In genomic region chr1:126470883-126471282, GRCm38 (mm10) we compare ENCODE assay signal across 15 mouse cellular contexts.
A peak's percentile ranks its signal among the peaks of the same experiment; 100 is the strongest.
DNase-seq lines count a peak whose midpoint lies in the region; ATAC-seq and TF ChIP-seq lines count a peak whose summit lies in the region.
"Had no signal": no experiment of that assay in that cellular context is flagged by ENCODE, and none has a peak within 500 bp of the region (broad histone marks: within the 10 kb centered on the region; RNA-seq: fewer than 3 reads in every experiment).

No protein-coding gene starts in this region.

- H3K4me3 ChIP-seq in forebrain, embryonic 13.5 days = no peak overlapping the region
- H3K4me3 ChIP-seq in forebrain, embryonic 10.5 days = no peak overlapping the region
- H3K4me3 ChIP-seq in kidney, embryonic 16.5 days (ENCODE audit: low read length) = no peak overlapping the region
- no peak overlapping the region for H3K4me3 ChIP-seq in lung, postnatal 0 days (ENCODE audit: low read depth, low read length)
- H3K4me3 ChIP-seq in forebrain, postnatal 0 days (ENCODE audit: low read depth, low read length) = no peak overlapping the region
- H3K4me3 ChIP-seq: liver, embryonic 15.5 days; myocyte had no signal

- no peak for DNase-seq in forebrain, embryonic 10.5 days (ENCODE audit: extremely low spot score, low spot score)
- no peak for DNase-seq in kidney, postnatal 4 days
- DNase-seq in lung, postnatal 0 days (ENCODE audit: low spot score) = peak; percentile 81
- no peak for DNase-seq in lung, postnatal 4 days
- DNase-seq in forebrain, postnatal 0 days = no peak
- DNase-seq in natural killer cell, adult 2 months (ENCODE audit: low spot score in 2 of 2) = no peak
- DNase-seq: gastrocnemius, postnatal 36 days; heart, postnatal 14 days; kidney, postnatal 36 days; layer of hippocampus, postnatal 36 days; thymus, adult 18-20 months had no signal

- H3K9me3 ChIP-seq in forebrain, embryonic 13.5 days (replicated peaks) = no peaks in the 10 kb centered on the region
- H3K9me3 ChIP-seq in forebrain, embryonic 10.5 days = no peaks in the 10 kb centered on the region
- no peaks in the 10 kb centered on the region for H3K9me3 ChIP-seq in kidney, embryonic 16.5 days (ENCODE audit: low read length)
- no peaks in the 10 kb centered on the region for H3K9me3 ChIP-seq in lung, postnatal 0 days (ENCODE audit: low read length)
- no peaks in the 10 kb centered on the region for H3K9me3 ChIP-seq in forebrain, postnatal 0 days (ENCODE audit: low read length)
- H3K9me3 ChIP-seq: liver, embryonic 15.5 days had no signal

- H3K27ac ChIP-seq in forebrain, embryonic 13.5 days = peak overlapping the region; percentile 83
- H3K27ac ChIP-seq in forebrain, embryonic 10.5 days = no peak overlapping the region
- peak overlapping the region; percentile 44; the same call in 1 of the 2 replicates for H3K27ac ChIP-seq in kidney, embryonic 16.5 days (ENCODE audit: low read length)
- peak overlapping the region; percentile 57 for H3K27ac ChIP-seq in lung, postnatal 0 days (ENCODE audit: low read length)
- H3K27ac ChIP-seq in forebrain, postnatal 0 days (ENCODE audit: low read depth, low read length) = peak overlapping the region; percentile 1; the same call in 1 of the 2 replicates
- H3K27ac ChIP-seq: liver, embryonic 15.5 days had no signal

- peak; percentile 62; the same call in 1 of the 2 replicates for TF ChIP-seq EP300 in lung, postnatal 0 days (IDR thresholded peaks at IDR 0.05)

- no peak for TF ChIP-seq CTCF in lung, postnatal 0 days (IDR thresholded peaks at IDR 0.05)
- no peak for TF ChIP-seq CTCF in forebrain, postnatal 0 days (IDR thresholded peaks at IDR 0.05; ENCODE audit: low read depth)

- H3K36me3 ChIP-seq in forebrain, embryonic 13.5 days (ENCODE audit: poor library complexity, severe bottlenecking) = no peaks in the 10 kb centered on the region
- no peaks in the 10 kb centered on the region for H3K36me3 ChIP-seq in forebrain, embryonic 10.5 days (replicated peaks)
- H3K36me3 ChIP-seq in kidney, embryonic 16.5 days (ENCODE audit: insufficient read depth, low read length) = no peaks in the 10 kb centered on the region
- no peaks in the 10 kb centered on the region for H3K36me3 ChIP-seq in lung, postnatal 0 days (ENCODE audit: insufficient read depth, low read length)
- H3K36me3 ChIP-seq in forebrain, postnatal 0 days (ENCODE audit: insufficient read depth) = no peaks in the 10 kb centered on the region
- H3K36me3 ChIP-seq: liver, embryonic 15.5 days had no signal

- no peak overlapping the region for H3K9ac ChIP-seq in forebrain, embryonic 13.5 days
- H3K9ac ChIP-seq in kidney, embryonic 16.5 days (replicated peaks; ENCODE audit: low read length) = no peak overlapping the region
- H3K9ac ChIP-seq in lung, postnatal 0 days (replicated peaks; ENCODE audit: low read depth) = no peak overlapping the region
- no peak overlapping the region for H3K9ac ChIP-seq in forebrain, postnatal 0 days
- H3K9ac ChIP-seq: liver, embryonic 15.5 days had no signal

- H3K4me1 ChIP-seq in forebrain, embryonic 13.5 days = peaks cover 15% of the 10 kb centered on the region
- H3K4me1 ChIP-seq in forebrain, embryonic 10.5 days = no peaks in the 10 kb centered on the region
- peaks cover 4% of the 10 kb centered on the region; the same call in 1 of the 2 replicates for H3K4me1 ChIP-seq in kidney, embryonic 16.5 days (ENCODE audit: insufficient read depth, low read length)
- H3K4me1 ChIP-seq in lung, postnatal 0 days (ENCODE audit: insufficient read depth, low read depth, low read length) = peaks cover 19% of the 10 kb centered on the region; the same call in 1 of the 2 replicates
- peaks cover 7% of the 10 kb centered on the region; the same call in 1 of the 2 replicates for H3K4me1 ChIP-seq in forebrain, postnatal 0 days (ENCODE audit: insufficient read depth)
- H3K4me1 ChIP-seq: liver, embryonic 15.5 days had no signal

- no peak for ATAC-seq in forebrain, embryonic 13.5 days
- no peak for ATAC-seq in kidney, embryonic 16.5 days (ENCODE audit: low FRiP score, low TSS enrichment)
- peak; percentile 76 for ATAC-seq in lung, postnatal 0 days
- no peak for ATAC-seq in forebrain, postnatal 0 days

- H3K27me3 ChIP-seq in forebrain, embryonic 13.5 days = no peaks in the 10 kb centered on the region
- no peaks in the 10 kb centered on the region for H3K27me3 ChIP-seq in forebrain, embryonic 10.5 days (ENCODE audit: poor library complexity, severe bottlenecking)
- H3K27me3 ChIP-seq in kidney, embryonic 16.5 days (ENCODE audit: insufficient read depth, low read length) = no peaks in the 10 kb centered on the region
- no peaks in the 10 kb centered on the region for H3K27me3 ChIP-seq in lung, postnatal 0 days (replicated peaks; ENCODE audit: insufficient read depth, low read length)
- H3K27me3 ChIP-seq in forebrain, postnatal 0 days (ENCODE audit: insufficient read depth, low read length) = no peaks in the 10 kb centered on the region
- H3K27me3 ChIP-seq: liver, embryonic 15.5 days had no signal

- no peak overlapping the region for H3K4me2 ChIP-seq in forebrain, embryonic 13.5 days
- no peak overlapping the region for H3K4me2 ChIP-seq in kidney, embryonic 16.5 days (replicated peaks; ENCODE audit: low read depth, low read length)
- H3K4me2 ChIP-seq in lung, postnatal 0 days (replicated peaks; ENCODE audit: low read depth, low read length) = peak overlapping the region; percentile 8; the same call in 1 of the 2 replicates
- H3K4me2 ChIP-seq in forebrain, postnatal 0 days (ENCODE audit: low read depth) = no peak overlapping the region
- H3K4me2 ChIP-seq: liver, embryonic 15.5 days had no signal

- 72% methylated on average over 2 of the region's 2 CpGs for WGBS in forebrain, embryonic 13.5 days
- WGBS in forebrain, embryonic 10.5 days = 84% methylated on average over 2 of the region's 2 CpGs
- 57% methylated on average over 2 of the region's 2 CpGs for WGBS in kidney, embryonic 16.5 days
- WGBS in lung, postnatal 0 days = 27% methylated on average over 2 of the region's 2 CpGs
- WGBS in forebrain, postnatal 0 days = 63% methylated on average over 2 of the region's 2 CpGs
